In the genomic region with DNA sequence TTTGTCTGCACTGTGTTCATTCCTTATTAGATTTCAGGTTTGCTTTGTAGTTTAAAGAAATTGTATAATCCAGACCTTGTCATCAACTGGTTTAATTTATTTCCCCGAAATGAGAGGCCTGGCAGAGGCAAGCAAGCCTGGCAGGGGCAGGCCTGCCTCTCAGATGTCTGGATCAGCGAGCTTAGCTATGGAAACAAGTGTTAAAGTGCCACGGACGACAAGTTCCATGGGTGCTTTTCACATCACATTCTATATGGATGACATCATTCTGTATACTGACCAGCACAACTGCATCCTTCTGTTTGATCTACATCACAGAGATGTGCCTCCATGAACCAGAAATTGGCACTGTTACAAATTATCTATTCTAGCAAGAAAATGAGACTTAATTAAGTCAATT, we compare ENCODE assay signal across 16 mouse cellular contexts.
DNase-seq lines count a peak whose midpoint lies in the region; ATAC-seq lines count a peak whose summit lies in the region.
"Had no signal": no experiment of that assay in that cellular context is flagged by ENCODE, and none has a peak within 500 bp of the region (broad histone marks: within the 10 kb centered on the region; RNA-seq: fewer than 3 reads in every experiment).

No protein-coding gene starts in this region.

- peaks cover 13% of the 10 kb centered on the region for H3K4me1 ChIP-seq in forebrain, embryonic 16.5 days (replicated peaks; ENCODE audit: control insufficient read depth, insufficient read depth, low read length)
- H3K4me1 ChIP-seq: hindbrain, embryonic 10.5 days; neural tube, embryonic 15.5 days had no signal

- H3K9ac ChIP-seq in forebrain, embryonic 16.5 days (replicated peaks; ENCODE audit: low read depth, low read length): no peak overlapping the region
- H3K9ac ChIP-seq: heart, embryonic 15.5 days; neural tube, embryonic 15.5 days had no signal

- H3K27ac ChIP-seq in forebrain, embryonic 16.5 days (ENCODE audit: low read length): peak overlapping the region; percentile 12; the same call in 1 of the 2 replicates
- H3K27ac ChIP-seq: heart, embryonic 15.5 days; hindbrain, embryonic 10.5 days; macrophage; neural tube, embryonic 15.5 days had no signal

- 15% methylated on average over 4 of the region's 4 CpGs for WGBS in forebrain, embryonic 16.5 days

- no peaks in the 10 kb centered on the region for H3K9me3 ChIP-seq in forebrain, embryonic 16.5 days (ENCODE audit: control insufficient read depth, low read length)
- H3K9me3 ChIP-seq: heart, embryonic 15.5 days; hindbrain, embryonic 10.5 days; neural tube, embryonic 15.5 days had no signal

- no peak overlapping the region for H3K4me2 ChIP-seq in forebrain, embryonic 16.5 days (ENCODE audit: low read length)
- H3K4me2 ChIP-seq: heart, embryonic 15.5 days; midbrain, embryonic 11.5 days; neural tube, embryonic 15.5 days had no signal

- peak; percentile 61 for ATAC-seq in forebrain, embryonic 16.5 days

- no peaks in the 10 kb centered on the region for H3K36me3 ChIP-seq in forebrain, embryonic 16.5 days (ENCODE audit: control insufficient read depth, insufficient read depth)
- H3K36me3 ChIP-seq: heart, embryonic 15.5 days; hindbrain, embryonic 10.5 days; neural tube, embryonic 15.5 days had no signal

- DNase-seq in gastrocnemius, adult 18-20 months (ENCODE audit: low spot score): peak; percentile 33
- DNase-seq in gastrocnemius, postnatal 4 days (ENCODE audit: low spot score in 2 of 2): no peak
- DNase-seq in Muller cell, postnatal 12 days (ENCODE audit: inconsistent ontology term): peak; percentile 60
- DNase-seq in retina, embryonic 14.5 days (ENCODE audit: low spot score): peak; percentile 7
- no peak for DNase-seq in adrenal gland, postnatal 10 days
- no peak for DNase-seq in lung, postnatal 10 days
- DNase-seq: kidney, adult 8-10 months; kidney, postnatal 36 days; lung, adult 18-20 months; thymus, adult 2 months had no signal

- H3K27me3 ChIP-seq in forebrain, embryonic 16.5 days (replicated peaks; ENCODE audit: control insufficient read depth, insufficient read depth, low read length): no peaks in the 10 kb centered on the region; the same call in 1 of the 2 replicates
- H3K27me3 ChIP-seq: heart, embryonic 15.5 days; neural tube, embryonic 15.5 days had no signal

- no peak overlapping the region for H3K4me3 ChIP-seq in forebrain, embryonic 16.5 days (replicated peaks; ENCODE audit: low read length)
- H3K4me3 ChIP-seq: heart, embryonic 15.5 days; hindbrain, embryonic 10.5 days; neural tube, embryonic 15.5 days had no signal

Comparison
In these comparisons a context has a peak if more than half of its experiments do, and no peak if none do; other contexts are left out.
1. DNase-seq: peak in gastrocnemius, adult 18-20 months (single experiment), Muller cell, postnatal 12 days (single experiment) and retina, embryonic 14.5 days (single experiment); none in gastrocnemius, postnatal 4 days (0 of 2), adrenal gland, postnatal 10 days (single experiment) and lung, postnatal 10 days (single experiment).